Mouse (Mus musculus): ENCODE data around the gene Ckap5.

Ckap5 gene

DNA sequence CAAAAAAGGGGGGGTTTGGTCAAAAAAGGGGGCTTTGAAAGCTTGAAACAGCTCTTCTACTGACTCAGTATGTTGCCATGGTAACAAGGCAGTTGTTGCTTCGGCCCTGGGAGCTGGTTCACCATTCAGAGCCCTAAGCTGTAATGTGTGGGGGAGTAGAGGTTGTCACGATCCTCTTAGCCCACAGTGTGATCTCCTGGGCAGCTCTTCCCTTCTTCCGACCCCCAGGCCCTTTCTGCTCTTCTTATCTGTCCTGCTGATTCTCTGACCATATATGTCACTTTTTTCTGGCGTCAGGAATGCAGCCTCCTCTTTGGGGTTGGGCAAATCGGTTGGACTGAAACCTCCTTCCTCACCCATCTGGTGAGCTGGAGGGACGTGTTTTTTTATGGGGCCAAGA is 126.3 kb downstream of the Ckap5 start:
- in situ Hi-C loops (cut with MseI, MboI), result no loop called here

DNA sequence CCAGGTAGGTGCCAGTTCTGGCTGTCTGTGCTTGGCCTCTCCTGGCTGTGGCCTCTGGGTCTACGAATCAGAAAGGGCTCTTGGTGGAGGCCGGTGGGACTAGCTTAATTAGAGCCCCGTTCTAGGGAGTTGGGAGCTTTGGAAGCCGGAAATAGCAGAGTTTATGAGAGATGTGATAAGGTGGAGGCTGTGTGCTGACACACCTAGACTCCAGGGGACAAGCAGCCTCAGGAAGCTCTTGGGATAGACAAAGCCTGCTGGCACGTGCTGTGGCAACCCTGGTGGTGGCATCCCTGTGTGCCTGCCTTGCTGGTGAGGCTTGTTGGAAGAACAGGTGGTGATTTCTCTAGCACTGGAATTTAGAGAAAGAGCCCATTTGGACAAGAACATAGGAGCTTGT is 128.8 kb downstream of the Ckap5 start:
- in situ Hi-C loops (cut with MseI, MboI), result no loop called here

DNA sequence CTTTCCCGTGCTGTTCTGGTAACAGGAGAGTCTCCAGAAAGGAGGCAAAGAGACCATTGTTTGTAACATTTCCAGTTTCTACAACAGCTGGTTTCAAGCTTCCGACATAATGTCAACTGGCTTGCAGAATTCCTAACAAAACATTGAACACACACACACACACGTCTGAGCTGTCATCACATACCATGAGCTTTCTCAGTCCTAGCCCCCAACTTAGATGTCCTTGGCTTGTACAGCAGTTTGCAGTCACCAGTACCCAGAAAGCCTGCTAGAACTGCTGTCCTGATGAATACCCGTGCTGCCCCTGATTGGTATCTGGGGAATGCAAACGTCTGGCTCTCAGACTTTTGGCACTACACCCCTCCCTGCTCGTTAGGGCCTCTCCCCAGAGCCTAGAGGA is 129.3 kb downstream of the Ckap5 start:
- in situ Hi-C loops (cut with MseI, MboI), result no loop called here

DNA sequence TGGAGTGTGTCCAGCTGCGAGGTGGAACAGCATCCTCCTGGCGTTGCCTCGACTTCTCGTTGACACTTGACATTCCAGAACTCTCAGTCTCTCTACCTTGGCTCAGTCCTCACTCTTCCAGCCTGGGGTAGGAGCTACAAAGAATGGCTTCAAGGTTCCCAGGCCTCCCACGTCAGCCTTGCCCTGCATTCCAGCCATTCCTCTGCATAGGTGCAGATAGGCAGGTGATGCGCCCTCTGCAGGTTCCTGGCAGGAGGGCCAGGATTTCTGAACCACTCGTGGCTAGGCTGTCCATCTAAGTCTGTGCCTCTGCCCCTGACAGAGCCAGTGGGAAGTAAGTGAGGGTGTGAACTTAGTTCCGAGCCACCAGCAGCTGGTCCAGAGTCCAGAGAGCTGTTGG is 130.2 kb downstream of the Ckap5 start:
- in situ Hi-C loops (cut with MseI, MboI), result no loop called here

DNA sequence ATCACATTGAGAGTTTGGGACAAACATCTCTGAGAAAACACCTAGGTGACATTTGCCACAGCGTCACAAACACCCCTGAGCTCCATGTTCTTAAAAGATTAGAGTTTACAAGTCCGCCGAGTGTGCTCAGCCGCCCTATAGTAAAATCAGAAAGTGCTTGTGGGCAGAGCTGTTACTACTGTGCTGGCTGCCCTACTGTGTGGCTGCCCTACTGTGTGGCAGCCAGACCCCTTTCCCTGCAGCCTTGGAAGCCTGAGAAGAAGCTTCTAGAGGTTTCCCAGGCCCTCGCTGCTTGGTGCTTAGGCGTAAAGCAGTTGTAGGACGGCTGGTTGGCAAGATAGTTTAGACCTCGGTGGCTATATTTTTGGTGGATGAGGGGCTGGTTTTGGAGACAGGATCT is 133.1 kb downstream of the Ckap5 start:
- in situ Hi-C loops (cut with MseI, MboI), result no loop called here

DNA sequence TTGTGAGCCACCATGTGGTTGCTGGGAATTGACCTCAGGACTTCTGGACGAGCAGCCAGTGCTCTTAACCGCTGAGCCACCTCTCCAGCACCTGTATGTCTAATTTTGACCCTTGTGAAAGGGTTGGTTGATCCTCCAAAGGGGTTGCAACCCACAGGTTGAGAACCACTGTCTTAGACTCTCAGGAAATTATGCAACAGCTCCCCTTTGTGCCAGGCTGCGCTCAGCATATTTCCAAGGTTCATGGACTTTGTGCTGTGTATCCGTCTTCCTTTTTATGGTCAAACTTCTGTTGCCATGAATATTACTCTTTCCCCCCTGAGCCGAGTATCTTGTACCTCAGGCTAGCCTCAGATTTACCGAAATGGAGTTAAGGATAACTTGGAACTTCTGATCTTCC is 134.4 kb downstream of the Ckap5 start:
- in situ Hi-C loops (cut with MseI, MboI), result no loop called here

DNA sequence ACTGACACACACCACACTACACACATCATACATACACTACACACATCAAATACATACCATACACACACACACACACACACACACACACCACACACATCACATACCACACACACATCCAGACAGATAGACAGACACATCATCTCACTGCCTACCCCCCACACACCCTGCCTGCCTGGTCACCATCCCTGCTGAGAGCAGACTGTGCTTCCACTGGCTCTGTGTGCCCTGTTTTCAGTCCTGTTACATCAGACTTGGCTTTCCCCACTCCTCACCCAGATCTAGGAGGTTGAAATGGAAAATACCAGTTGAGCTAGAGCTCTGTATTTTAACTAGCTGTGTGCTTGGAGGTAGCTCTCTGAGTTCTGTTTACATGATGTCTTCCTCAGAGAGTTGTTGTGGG is 138.2 kb downstream of the Ckap5 start:
- in situ Hi-C loops (cut with MseI, MboI), result no loop called here

DNA sequence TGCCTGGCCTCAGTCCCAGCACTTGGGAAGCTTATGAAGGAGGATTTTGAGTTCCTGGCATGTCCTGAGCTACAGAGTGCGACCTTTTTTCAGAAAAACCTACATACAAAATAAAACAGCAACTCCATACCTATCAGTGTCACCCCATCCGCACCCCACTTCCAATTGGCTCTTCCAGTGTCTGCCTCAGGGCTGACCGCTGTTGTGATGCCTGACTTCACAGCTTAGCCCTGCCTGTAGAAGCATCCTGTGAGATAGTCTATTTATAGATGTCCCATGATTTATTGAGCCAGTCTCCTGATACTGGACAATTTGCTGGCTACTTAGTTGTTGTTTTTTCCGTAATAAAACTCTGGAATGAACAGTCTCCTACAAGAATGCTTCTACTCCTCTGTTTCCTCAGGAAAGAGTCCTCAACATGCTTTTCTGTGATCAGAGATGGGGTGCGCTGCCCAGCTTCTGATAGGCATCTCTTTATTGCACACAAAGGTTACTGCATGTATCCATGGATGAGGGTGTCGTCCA is 139.9 kb downstream of the Ckap5 start:
- in situ Hi-C loops (cut with MseI, MboI), result no loop called here

DNA sequence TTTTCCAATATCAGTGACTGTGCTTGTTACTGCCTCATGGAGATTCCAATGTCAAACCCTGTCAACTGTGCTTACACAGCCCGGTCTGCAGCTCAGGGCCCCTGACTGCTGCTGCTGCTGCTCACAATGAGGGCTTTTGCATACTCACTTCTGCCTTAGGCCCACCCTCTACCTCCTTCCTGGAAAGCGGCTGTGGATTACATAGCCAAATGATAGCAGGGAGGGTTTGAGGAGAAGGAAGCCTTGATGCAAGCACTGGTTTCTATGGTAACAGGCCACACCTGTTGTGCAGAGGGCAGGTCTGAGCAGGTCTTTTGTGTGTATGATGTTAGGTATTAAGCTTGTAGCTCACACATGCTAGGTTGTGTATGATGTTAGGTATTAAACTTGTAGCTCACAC is 141.2 kb downstream of the Ckap5 start:
- in situ Hi-C loops (cut with MseI, MboI), result no loop called here

DNA sequence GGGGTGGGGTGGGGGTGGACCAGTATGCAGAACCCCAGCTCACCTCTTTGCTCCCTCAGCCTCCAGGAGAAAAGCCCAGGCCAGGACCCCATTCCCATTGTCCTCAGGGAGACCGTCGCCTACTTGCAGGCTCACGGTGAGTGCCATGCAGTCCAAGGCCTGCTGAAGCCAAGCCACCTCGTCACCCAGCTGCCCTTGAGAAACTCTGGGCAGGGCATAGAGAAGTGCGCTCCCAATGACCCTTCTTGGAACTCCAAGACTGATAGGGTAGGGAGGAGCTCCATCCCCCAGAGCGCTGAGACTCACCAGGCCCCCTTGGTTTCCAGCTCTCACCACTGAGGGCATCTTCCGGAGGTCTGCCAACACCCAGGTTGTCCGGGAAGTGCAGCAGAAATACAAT is 142.8 kb downstream of the Ckap5 start:
- in situ Hi-C loops (cut with MseI, MboI), result no loop called here

DNA sequence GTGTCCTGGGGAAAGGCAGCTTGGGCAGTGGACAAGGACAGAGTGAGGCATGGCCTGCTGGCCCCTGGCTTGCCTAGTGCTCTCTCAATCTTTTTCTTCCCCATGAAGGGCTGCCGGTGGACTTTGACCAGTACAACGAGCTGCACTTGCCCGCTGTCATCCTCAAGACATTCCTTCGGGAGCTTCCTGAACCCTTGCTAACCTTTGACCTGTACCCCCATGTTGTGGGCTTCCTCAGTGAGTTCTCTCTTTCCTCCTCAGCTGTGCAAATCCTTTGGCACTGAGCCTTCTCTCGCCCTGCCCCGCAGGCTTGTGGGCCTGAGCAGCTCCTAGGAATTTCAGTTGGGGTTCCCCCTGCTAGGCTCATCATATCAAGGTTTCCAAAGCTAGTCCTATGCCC is 143.5 kb downstream of the Ckap5 start:
- in situ Hi-C loops (cut with MseI, MboI), result no loop called here

Data from mouse trophoblast stem cell (cell line).